Mouse (Mus musculus) urinary bladder, postnatal 10 days (tissue): ENCODE measurements at regions not wholly inside any gene's neighbourhood (a gene's known extent, or its start where the extent isn't known, plus 50 kb on each side); places are given as distances from the start of the nearest gene placed in this dataset.

Experiments used
- DNase-seq: peaks from one replicate; pipeline ENCODE4 v3.0.0; 2022; ENCODE audit warnings: low spot score

- DNase-seq, result no peak
Observed at GRCm38 (mm10) chr4:57362652-57363051, 61.0 kb upstream of the Ptpn3 start.

DNA sequence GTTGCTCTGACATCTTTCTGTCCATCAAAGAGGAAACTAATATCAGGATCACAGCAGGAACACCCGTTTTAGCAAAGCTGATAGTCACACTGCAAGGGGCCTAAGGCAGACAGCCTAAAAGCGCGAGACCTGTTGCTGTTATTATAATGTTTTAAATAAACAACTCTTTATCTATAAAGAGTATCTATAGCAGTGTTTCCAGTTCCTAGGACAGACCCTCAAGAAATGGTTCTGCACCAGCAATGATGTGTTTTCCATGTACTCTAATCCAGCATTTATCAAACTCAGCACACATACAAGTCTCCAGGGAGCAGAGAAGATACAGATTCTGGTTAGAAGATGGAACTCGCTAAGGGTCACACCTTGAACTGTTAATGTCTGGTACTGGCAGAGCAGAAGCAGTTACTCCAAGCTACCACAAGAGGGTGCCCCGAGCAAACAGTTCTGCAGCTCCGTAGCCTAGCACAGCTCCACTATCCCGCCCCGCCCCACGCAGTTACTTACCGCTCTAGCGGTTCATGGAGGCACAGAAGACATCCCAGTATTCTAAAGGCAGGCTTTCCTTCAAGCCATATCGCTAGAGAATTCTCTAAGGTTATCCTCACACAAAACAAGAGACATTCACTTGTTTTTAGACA, 64.2 kb upstream of the Palm2 start:
- DNase-seq, result peak; percentile 27

GRCm38 (mm10) chr4:57377872-57378271, 56.2 kb upstream of the Palm2 start:
- DNase-seq, result no peak

- no peak for DNase-seq
Observed at GRCm38 (mm10) chr4:57380063-57380800, 53.8 kb upstream of the Palm2 start.

DNA sequence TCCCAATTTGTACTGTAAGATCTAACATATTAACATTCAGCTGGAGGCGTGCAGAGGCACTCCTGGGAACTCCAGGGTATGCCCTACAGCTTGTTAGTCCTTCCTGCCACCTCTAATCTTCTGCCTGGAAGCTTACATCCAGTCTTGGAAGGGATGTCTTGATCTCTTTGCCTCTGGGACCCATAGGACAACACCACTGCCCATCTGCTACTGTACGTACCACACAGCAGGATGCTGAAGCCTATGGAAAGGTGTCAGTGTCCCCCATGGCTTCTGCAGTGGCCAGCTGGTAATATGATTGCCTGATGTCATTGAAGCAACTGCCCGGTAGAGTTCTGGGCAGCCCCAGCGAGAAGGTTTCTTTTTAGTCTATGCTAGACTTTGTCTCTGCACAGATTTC, 52.7 kb upstream of the Palm2 start:
- no peak for DNase-seq
